In genomic region chr9:115322385-115322784, GRCm38 (mm10) we compare ENCODE assay signal across 17 mouse cellular contexts.
"Had no signal": no experiment of that assay in that cellular context is flagged by ENCODE, and none has a peak within 500 bp of the region (broad histone marks: within the 10 kb centered on the region; RNA-seq: fewer than 3 reads in every experiment).

No protein-coding gene starts in this region.

- H3K36me3 ChIP-seq: lung, embryonic 15.5 days; midbrain, embryonic 13.5 days; midbrain, embryonic 15.5 days; neural tube, embryonic 12.5 days had no signal

- DNase-seq: lung, adult 2 months; lung, postnatal 14 days; lung, postnatal 36 days; right cerebral cortex, postnatal 25 days; right cerebral cortex, postnatal 4 days; spleen, adult 18-20 months; thymus, adult 18-20 months; thymus, postnatal 14 days; thymus, postnatal 36 days had no signal

- ATAC-seq: lung, postnatal 0 days; midbrain, embryonic 13.5 days; midbrain, embryonic 15.5 days had no signal

- H3K4me2 ChIP-seq: lung, embryonic 15.5 days; midbrain, embryonic 11.5 days; midbrain, embryonic 13.5 days; midbrain, embryonic 15.5 days; neural tube, embryonic 12.5 days had no signal

- H3K9me3 ChIP-seq: lung, embryonic 15.5 days; midbrain, embryonic 13.5 days; midbrain, embryonic 15.5 days; neural tube, embryonic 12.5 days had no signal

- H3K9ac ChIP-seq: lung, embryonic 15.5 days; midbrain, embryonic 13.5 days; midbrain, embryonic 15.5 days; neural tube, embryonic 12.5 days had no signal

- H3K4me3 ChIP-seq: lung, embryonic 15.5 days; megakaryocyte, embryonic 14.5 days; midbrain, embryonic 13.5 days; midbrain, embryonic 15.5 days; neural tube, embryonic 12.5 days had no signal

- H3K27me3 ChIP-seq: lung, embryonic 15.5 days; midbrain, embryonic 13.5 days; midbrain, embryonic 15.5 days; neural tube, embryonic 12.5 days had no signal

- H3K27ac ChIP-seq: lung, embryonic 15.5 days; macrophage; midbrain, embryonic 13.5 days; midbrain, embryonic 15.5 days; neural tube, embryonic 12.5 days had no signal
